Mouse (Mus musculus) embryo, embryonic 10 days (tissue): Measurements from ENCODE around the gene Gm9964.
A peak's percentile ranks its signal among the peaks of the same experiment; 100 is the strongest.
"Not testable (repeated sequence)": the region's sequence is repeated elsewhere in the genome, so short reads cannot be mapped to it uniquely, and the experiment has no call there.

Source experiments
- DNase-seq: peaks from one replicate; pipeline ENCODE4 v3.0.0-alpha.2; 2015; ENCODE audit warnings: low spot score

Gm9964 gene

GRCm38 (mm10) chr11:79299719-79300431 lies 3.2 kb upstream of the Gm9964 start:
- peak; percentile 22 for DNase-seq

DNA sequence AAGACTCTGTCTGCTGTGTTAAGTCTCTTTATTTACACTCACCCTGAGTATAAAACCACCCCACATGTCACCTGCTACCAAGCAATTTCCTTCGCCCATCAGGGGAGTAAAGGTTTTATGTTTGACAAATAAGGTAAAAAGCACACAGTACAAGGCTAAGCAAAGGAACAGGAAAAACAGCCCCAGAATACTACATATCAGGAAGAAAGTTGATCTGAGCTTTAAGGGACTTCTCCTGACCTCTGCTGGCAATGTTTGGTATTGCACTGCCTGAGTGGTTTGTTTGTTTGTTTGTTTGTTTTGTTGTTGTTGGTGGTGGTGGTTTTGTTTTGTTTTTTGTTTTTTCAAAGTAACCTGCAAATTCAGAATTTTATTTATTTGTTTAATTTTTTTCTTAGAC lies 539 bp downstream of the Gm9964 start:
- peak; percentile 28 for DNase-seq

- peak; percentile 16 for DNase-seq
These were observed 2.7 kb downstream of the Gm9964 start for GRCm38 (mm10) chr11:79293971-79294370.

DNA sequence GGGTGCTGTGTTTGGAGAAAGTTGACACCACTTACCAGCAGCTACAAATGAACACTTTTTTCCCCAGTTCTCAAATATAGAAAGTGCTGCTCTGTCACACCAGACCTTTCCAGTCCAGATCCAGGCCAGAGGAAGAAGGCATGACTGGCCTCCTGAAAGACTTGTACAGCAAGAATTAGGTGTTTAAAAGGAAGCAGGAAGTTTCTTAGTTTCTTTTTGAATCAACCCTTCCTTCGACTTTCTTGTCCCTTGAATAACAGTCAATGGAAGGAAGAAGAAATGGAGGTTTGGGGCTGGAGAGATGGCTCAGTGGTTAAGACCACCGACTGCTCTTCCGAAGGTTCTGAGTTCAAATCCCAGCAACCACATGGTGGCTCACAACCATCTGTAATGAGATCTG lies 3.7 kb downstream of the Gm9964 start:
- DNase-seq, result no peak

DNA sequence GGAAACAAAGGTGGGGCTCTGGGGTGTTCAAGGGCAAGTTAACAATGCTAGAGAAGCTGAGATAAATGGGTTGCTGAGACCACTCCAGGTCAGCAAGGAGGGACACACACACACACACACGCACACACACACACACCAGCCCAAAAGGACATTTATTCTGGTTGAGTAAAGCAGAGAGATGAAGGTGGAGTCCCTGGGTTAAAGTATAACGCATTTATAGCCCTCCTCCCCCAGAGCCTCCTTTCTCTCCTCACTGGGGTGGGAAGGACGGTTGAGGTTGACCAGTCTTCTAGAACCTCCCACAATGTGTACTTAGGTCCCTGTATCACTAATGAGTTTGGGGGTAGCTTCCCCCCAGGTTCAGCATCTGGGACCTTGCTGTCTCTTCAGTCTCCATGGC lies 4.6 kb downstream of the Gm9964 start:
- DNase-seq, result no peak

- no peak for DNase-seq
These were observed 5.1 kb downstream of the Gm9964 start for GRCm38 (mm10) chr11:79291651-79292050.

DNA sequence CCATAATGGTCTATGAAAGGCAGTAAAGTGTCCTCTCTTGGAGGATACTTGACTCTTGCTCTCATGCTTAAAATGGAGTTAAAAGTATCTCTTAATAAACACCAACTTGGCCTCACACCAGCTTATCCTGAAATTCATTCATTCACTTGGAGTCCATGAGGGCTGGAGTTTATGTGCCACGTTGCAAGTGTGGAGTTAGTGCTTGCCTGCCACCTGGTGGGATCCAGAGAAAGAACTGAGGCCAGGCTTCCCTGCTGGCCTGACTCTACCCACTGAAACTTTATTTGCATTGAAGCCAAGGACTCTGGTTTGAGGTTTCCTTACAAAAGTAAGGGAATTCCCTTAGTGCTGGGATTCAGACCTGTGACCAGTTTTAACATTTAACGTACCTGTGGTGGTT lies 6.2 kb downstream of the Gm9964 start:
- DNase-seq, result peak; percentile 59

DNA sequence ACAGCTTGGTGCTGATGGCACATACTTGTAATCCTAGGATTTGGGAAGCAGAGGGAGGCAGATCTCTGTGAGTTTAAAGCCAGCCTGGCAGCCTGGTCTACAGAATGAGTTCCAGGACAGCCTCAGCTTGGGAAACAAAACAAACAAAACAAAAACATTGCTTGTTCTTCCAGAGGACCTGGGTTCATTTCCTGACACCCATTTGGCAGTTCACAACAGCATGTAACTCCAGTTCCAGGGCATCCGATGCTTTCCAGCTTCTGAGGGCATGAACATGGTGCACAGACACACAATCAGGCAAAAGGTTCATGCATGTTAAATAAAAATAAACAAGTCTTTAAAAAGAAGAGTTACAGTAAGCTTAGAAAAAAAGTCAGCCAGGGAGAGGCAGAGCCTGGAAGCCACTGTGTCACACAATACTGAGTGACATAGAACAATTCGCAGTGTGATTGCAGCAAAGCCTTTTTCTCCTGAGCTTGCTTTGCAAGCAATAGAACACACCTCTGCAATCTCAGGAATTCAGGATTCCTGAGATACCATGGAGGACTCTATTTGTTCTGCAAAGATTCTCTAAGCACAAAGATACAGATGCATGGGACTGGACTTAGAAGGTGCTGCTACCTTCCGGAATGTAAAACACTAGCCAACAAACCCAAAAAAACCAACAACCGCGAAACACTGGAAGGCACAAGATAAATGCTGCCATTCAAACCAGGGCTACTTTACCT lies 7.6 kb downstream of the Gm9964 start:
- DNase-seq, result no peak

DNA sequence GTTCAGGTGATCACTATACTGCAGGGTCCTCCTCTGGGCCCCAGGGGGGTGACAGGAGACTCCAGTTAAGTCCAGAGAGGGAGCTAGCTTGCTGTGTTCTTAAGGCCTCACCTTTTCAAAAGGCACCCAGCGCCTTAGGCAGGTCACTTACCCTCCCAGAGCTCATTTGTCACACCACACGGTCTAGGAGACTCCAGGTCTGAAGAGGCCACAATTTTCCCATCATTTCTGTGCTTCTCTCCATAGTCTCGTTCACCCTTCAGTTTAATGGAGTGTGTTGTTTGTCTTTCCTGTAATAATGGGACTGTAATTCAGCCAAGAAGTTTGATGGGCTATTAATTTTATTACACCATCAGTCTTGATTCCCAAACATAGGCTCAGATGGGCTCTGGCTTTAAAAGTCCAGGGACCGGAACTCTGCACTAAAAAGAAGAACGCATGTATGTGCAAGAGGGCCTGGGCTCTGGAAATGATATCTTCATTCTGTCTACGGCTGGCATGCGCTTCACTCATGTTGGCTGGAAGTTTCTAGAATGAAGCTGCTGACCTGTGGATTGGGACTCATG lies 8.3 kb downstream of the Gm9964 start:
- no peak for DNase-seq

GRCm38 (mm10) chr11:79287447-79287846 lies 9.3 kb downstream of the Gm9964 start:
- DNase-seq, result no peak

GRCm38 (mm10) chr11:79286305-79286799 lies 10.4 kb downstream of the Gm9964 start:
- DNase-seq, result no peak

- no peak for DNase-seq
These were observed 13.2 kb downstream of the Gm9964 start for GRCm38 (mm10) chr11:79283350-79284030.

GRCm38 (mm10) chr11:79281396-79281795 lies 15.3 kb downstream of the Gm9964 start:
- DNase-seq, result no peak

DNA sequence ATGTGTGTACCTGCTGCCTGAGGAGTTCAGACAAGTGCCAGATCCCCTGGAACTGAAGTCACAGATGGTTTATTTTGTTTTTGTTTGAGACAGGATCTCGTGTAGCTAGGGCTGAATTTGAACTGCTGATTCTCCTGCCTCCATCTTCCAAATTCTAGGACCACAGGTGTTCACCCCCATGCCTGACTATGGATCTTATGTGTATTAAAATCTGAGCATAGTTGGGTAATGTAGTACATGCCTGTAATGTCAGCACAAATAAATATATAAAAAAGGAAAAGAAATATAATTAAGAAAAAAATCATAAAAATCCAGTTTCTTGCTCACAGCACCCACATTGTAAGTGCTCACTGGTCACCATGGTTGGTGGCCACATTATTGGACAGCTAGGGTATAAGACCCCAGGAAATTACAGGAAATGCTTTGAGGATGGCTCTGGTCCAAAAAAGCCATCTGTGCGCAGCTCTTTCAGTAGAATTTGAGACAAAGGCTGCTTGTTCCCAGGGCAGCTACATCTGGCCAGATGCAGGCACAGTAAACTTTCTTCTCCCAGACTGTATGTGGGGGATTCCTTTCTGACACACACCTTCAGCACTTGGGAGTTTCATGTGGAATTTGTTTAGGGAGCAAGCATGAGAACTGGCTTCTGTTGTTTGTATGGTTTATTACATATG lies 16.8 kb downstream of the Gm9964 start:
- no peak for DNase-seq

- DNase-seq, result no peak
These were observed 22.9 kb downstream of the Gm9964 start for GRCm38 (mm10) chr11:79273757-79274156.

DNA sequence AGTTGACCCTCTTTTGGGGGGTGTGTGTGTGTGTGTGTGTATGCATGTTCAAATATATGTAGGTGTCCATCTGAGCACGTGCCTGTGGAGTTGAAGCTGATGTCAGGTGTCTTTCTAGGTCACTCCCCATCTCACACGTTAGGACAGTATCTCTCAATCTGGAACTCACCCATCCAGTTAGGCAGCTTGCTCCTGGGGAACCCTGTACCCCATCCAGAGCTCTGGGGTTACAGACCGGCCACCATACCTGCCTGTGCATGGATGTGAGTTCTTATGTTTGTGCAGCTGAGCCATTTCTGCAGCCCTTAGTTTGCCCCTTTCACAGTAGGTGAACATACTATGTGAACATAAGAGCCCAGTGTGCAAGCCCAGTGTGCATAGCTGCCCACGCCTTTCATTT lies 23.7 kb downstream of the Gm9964 start:
- DNase-seq, result no peak

- DNase-seq, result no peak
These were observed 29.5 kb downstream of the Gm9964 start for GRCm38 (mm10) chr11:79267171-79267570.

GRCm38 (mm10) chr11:79264376-79264775 lies 32.3 kb downstream of the Gm9964 start:
- DNase-seq, result no peak

DNA sequence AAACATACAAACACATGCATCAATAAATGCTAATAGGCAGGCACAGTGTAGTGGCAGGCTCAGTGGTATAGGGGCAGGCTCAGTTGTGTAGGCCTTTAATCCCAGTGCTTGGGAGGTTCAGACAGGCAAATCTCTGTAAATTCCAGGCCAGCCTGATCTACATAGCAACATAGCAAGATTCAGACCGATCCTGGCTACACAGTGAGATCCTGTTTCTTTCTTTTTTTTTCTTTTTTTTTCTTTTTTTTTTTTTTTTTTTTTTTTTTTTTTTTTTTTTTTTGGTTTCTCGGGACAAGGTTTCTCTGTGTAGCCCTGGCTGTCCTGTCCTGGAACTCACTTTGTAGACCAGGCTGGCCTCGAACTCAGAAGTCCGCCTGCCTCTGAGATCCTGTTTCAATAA lies 36.6 kb downstream of the Gm9964 start:
- DNase-seq, result not testable (repeated sequence)

- no peak for DNase-seq
These were observed 38.0 kb downstream of the Gm9964 start for GRCm38 (mm10) chr11:79258738-79259137.

GRCm38 (mm10) chr11:79254391-79255098 lies 42.2 kb downstream of the Gm9964 start, which contains the start of gene Wsb1:
TSS of gene Wsb1 (minus strand) at chr11:79254671.
- peak; percentile 96 for DNase-seq
